Mouse (Mus musculus) adrenal gland, postnatal 14 days (tissue): ENCODE measurements around the gene Ntng1. TPM values are rescaled to one million over a fixed set of nuclear protein-coding genes. Genes with fewer than 3 reads are reported as not detected.

Experiments
- DNase-seq: peaks from one replicate; pipeline ENCODE4 v3.0.0; 2021; ENCODE audit warnings: mixed read lengths
- long read RNA-seq, 2 experiments: library from polyadenylated mRNA; stranded (forward); transcript quantifications; one replicate each; pipeline ENCODE4 v2.0.0; 2021
- total RNA-seq: library from RNA; stranded (reverse); gene quantifications from 2 replicates; pipeline ENCODE4 v1.2.3, GENCODE M21; 2021

The Ntng1 gene
- 1.1 and 2.5 TPM in 2 replicates for total RNA-seq
- long read RNA-seq, experiment 1 = 0 reads
- long read RNA-seq, experiment 2 = 0 reads

- DNase-seq = peak; percentile 29
Observed at GRCm38 (mm10) chr3:110143206-110144061, at the start of gene Ntng1. TSS of gene Ntng1 (minus strand) at chr3:110144011.

GRCm38 (mm10) chr3:110187401-110187948 is 43.7 kb upstream of the Ntng1 start:
- no peak for DNase-seq

GRCm38 (mm10) chr3:110149089-110149488 is 5.3 kb upstream of the Ntng1 start:
- no peak for DNase-seq

GRCm38 (mm10) chr3:110144301-110145055 is 667 bp upstream of the Ntng1 start:
- no peak for DNase-seq

- peak; percentile 9 for DNase-seq
Observed at GRCm38 (mm10) chr3:110142314-110143205, 1.3 kb downstream of the Ntng1 start.

GRCm38 (mm10) chr3:110141351-110142302 is 2.2 kb downstream of the Ntng1 start:
- DNase-seq = peak; percentile 46

- no peak for DNase-seq
Observed at GRCm38 (mm10) chr3:110136115-110136514, 7.7 kb downstream of the Ntng1 start.

GRCm38 (mm10) chr3:110133150-110133549 is 10.7 kb downstream of the Ntng1 start:
- no peak for DNase-seq

GRCm38 (mm10) chr3:110132289-110132688 is 11.5 kb downstream of the Ntng1 start:
- no peak for DNase-seq

- no peak for DNase-seq
Observed at GRCm38 (mm10) chr3:110131043-110131891, 12.5 kb downstream of the Ntng1 start.

- DNase-seq = no peak
Observed at GRCm38 (mm10) chr3:110129607-110130006, 14.2 kb downstream of the Ntng1 start.

GRCm38 (mm10) chr3:110105982-110106381 is 37.8 kb downstream of the Ntng1 start:
- no peak for DNase-seq

GRCm38 (mm10) chr3:110094407-110094806 is 49.4 kb downstream of the Ntng1 start:
- DNase-seq = no peak

- DNase-seq = no peak
Observed at GRCm38 (mm10) chr3:110094003-110094402, 49.8 kb downstream of the Ntng1 start.

GRCm38 (mm10) chr3:110092521-110092920 is 51.3 kb downstream of the Ntng1 start:
- no peak for DNase-seq

GRCm38 (mm10) chr3:110087189-110087588 is 56.6 kb downstream of the Ntng1 start:
- DNase-seq = no peak

- DNase-seq = no peak
Observed at GRCm38 (mm10) chr3:110085336-110085735, 58.5 kb downstream of the Ntng1 start.

GRCm38 (mm10) chr3:110064709-110065256 is 79.0 kb downstream of the Ntng1 start:
- no peak for DNase-seq

- DNase-seq = no peak
Observed at GRCm38 (mm10) chr3:110055915-110056314, 87.9 kb downstream of the Ntng1 start.
